In genomic region chr9:59455404-59456068, GRCm38 (mm10) we compare ENCODE assay signal across 13 mouse cellular contexts. TPM values are rescaled to one million over a fixed set of nuclear protein-coding genes. Genes with fewer than 3 reads are reported as not detected.
DNase-seq lines count a peak whose midpoint lies in the region; ATAC-seq and TF ChIP-seq lines count a peak whose summit lies in the region.
"Had no signal": no experiment of that assay in that cellular context is flagged by ENCODE, and none has a peak within 500 bp of the region (broad histone marks: within the 10 kb centered on the region; RNA-seq: fewer than 3 reads in every experiment).

No protein-coding gene starts in this region.

- TF ChIP-seq CTCF in thymus, adult 2 months (IDR thresholded peaks at IDR 0.05; ENCODE audit: borderline replicate concordance, control insufficient read depth, extremely low read depth, insufficient read depth, low read length, poor library complexity) = no peak

- no peaks in the 10 kb centered on the region for H3K27me3 ChIP-seq in thymus, adult 2 months (ENCODE audit: control insufficient read depth, insufficient read depth, low read length)
- H3K27me3 ChIP-seq in liver, embryonic 13.5 days = no peaks in the 10 kb centered on the region
- no peaks in the 10 kb centered on the region for H3K27me3 ChIP-seq in midbrain, embryonic 13.5 days
- H3K27me3 ChIP-seq: midbrain, embryonic 15.5 days had no signal

- ATAC-seq in liver, embryonic 13.5 days (ENCODE audit: low read depth) = peak; percentile 100
- no peak for ATAC-seq in midbrain, embryonic 13.5 days
- ATAC-seq: forebrain, embryonic 16.5 days; lung, postnatal 0 days; midbrain, embryonic 15.5 days had no signal

- H3K4me3 ChIP-seq in thymus, adult 2 months (ENCODE audit: control insufficient read depth, insufficient read depth, low read length) = no peak overlapping the region
- H3K4me3 ChIP-seq in liver, embryonic 13.5 days (replicated peaks) = no peak overlapping the region; the same call in 1 of the 2 replicates
- H3K4me3 ChIP-seq in midbrain, embryonic 13.5 days (replicated peaks) = no peak overlapping the region
- H3K4me3 ChIP-seq: midbrain, embryonic 15.5 days had no signal

- H3K9me3 ChIP-seq in liver, embryonic 13.5 days (replicated peaks) = no peaks in the 10 kb centered on the region
- no peaks in the 10 kb centered on the region for H3K9me3 ChIP-seq in midbrain, embryonic 13.5 days
- H3K9me3 ChIP-seq: midbrain, embryonic 15.5 days had no signal

- H3K4me1 ChIP-seq in thymus, adult 2 months (replicated peaks; ENCODE audit: control insufficient read depth, insufficient read depth, low read length) = peaks cover 2% of the 10 kb centered on the region; the same call in 1 of the 2 replicates
- H3K4me1 ChIP-seq in liver, embryonic 13.5 days (replicated peaks) = peaks cover 54% of the 10 kb centered on the region
- 0 out of 2 replicates have a peak, but pooled peaks cover 4% of the 10 kb centered on the region for H3K4me1 ChIP-seq in midbrain, embryonic 13.5 days (replicated peaks)

- peaks cover 5% of the 10 kb centered on the region; the same call in 1 of the 2 replicates for H3K36me3 ChIP-seq in thymus, adult 2 months (ENCODE audit: control insufficient read depth, insufficient read depth, low read length)
- 0 out of 2 replicates have a peak, but pooled peaks cover 3% of the 10 kb centered on the region for H3K36me3 ChIP-seq in liver, embryonic 13.5 days
- H3K36me3 ChIP-seq in midbrain, embryonic 13.5 days = no peaks in the 10 kb centered on the region
- H3K36me3 ChIP-seq: midbrain, embryonic 15.5 days had no signal

- DNase-seq in thymus, postnatal 0 days (ENCODE audit: low spot score) = peak; percentile 11
- DNase-seq in thymus, adult 2 months = no peak
- peak; percentile 25 for DNase-seq in c-Kit-positive CD71-negative TER-119-negative erythroid progenitor cells, embryonic 14.5 days (ENCODE audit: low read depth)
- DNase-seq in liver, embryonic 13.5 days = peak; percentile 58
- no peak for DNase-seq in adrenal gland, postnatal 25 days
- no peak for DNase-seq in layer of hippocampus, adult 8-10 months (ENCODE audit: low spot score in 2 of 2)
- DNase-seq: adrenal gland, adult 2 months; cerebellum, adult 18-20 months; gastrocnemius, postnatal 14 days had no signal

- TF ChIP-seq POLR2A in thymus, adult 2 months (IDR thresholded peaks at IDR 0.05; ENCODE audit: control insufficient read depth, extremely low read depth, insufficient read depth, low read length, poor library complexity) = no peak

- H3K27ac ChIP-seq in thymus, adult 2 months (ENCODE audit: control insufficient read depth, insufficient read depth, low read length) = no peak overlapping the region
- peak overlapping the region; percentile 67 for H3K27ac ChIP-seq in liver, embryonic 13.5 days
- no peak overlapping the region for H3K27ac ChIP-seq in midbrain, embryonic 13.5 days
- H3K27ac ChIP-seq: midbrain, embryonic 15.5 days had no signal

- H3K4me2 ChIP-seq in liver, embryonic 13.5 days = peak overlapping the region; percentile 48
- H3K4me2 ChIP-seq in midbrain, embryonic 13.5 days (replicated peaks) = no peak overlapping the region
- H3K4me2 ChIP-seq: midbrain, embryonic 15.5 days had no signal

- 58% methylated on average over 3 of the region's 3 CpGs for WGBS in thymus, adult 2 months
- WGBS in liver, embryonic 13.5 days (ENCODE audit: insufficient replicate concordance) = 11% methylated on average over 3 of the region's 3 CpGs
- 81% methylated on average over 3 of the region's 3 CpGs for WGBS in midbrain, embryonic 13.5 days

- H3K9ac ChIP-seq in liver, embryonic 13.5 days = no peak overlapping the region; the same call in 1 of the 2 replicates
- H3K9ac ChIP-seq in midbrain, embryonic 13.5 days (replicated peaks) = no peak overlapping the region
- H3K9ac ChIP-seq: midbrain, embryonic 15.5 days had no signal

RNA-seq across cellular contexts. Expression of gene Arih1, which starts 30.9 kb away (rescaled TPM):
- 12.3 and 13.7 TPM in 2 replicates for polyA plus RNA-seq in thymus, postnatal 0 days (2015; fragmentation: Nextera tagmentation; extraction: Ambion mirVana)
- 32.7 and 34.1 TPM in 2 replicates for polyA plus RNA-seq in thymus, adult 2 months (2012; rRNA removed)
- 5.2 and 6.1 TPM in 2 replicates for polyA plus RNA-seq in liver, embryonic 13.5 days (2015; fragmentation: Nextera tagmentation; extraction: Ambion mirVana)
- 138 and 142 TPM in 2 replicates for total RNA-seq in adrenal gland, postnatal 25 days (2021)
- polyA plus RNA-seq in midbrain, embryonic 13.5 days (2015; fragmentation: Nextera tagmentation; extraction: Ambion mirVana) = 16.1 and 23.1 TPM in 2 replicates
- total RNA-seq in layer of hippocampus, adult 8-10 months (2022) = 100 to 1,000 TPM in 3 of 4 experiments, 10 to 100 TPM in 1; 93.4 to 113 (median 105) TPM

Comparison
In these comparisons a context has a peak if more than half of its experiments do, and no peak if none do; other contexts are left out.
1. DNase-seq: peak in thymus, postnatal 0 days (single experiment), c-Kit-positive CD71-negative TER-119-negative erythroid progenitor cells, embryonic 14.5 days (single experiment) and liver, embryonic 13.5 days (single experiment); none in thymus, adult 2 months (single experiment), adrenal gland, postnatal 25 days (single experiment) and layer of hippocampus, adult 8-10 months (0 of 2).